Mouse (Mus musculus) neural tube, embryonic 12.5 days (tissue): ENCODE data around the gene Slc13a4. TPM values are rescaled to one million over a fixed set of nuclear protein-coding genes. Genes with fewer than 3 reads are reported as not detected.

Source experiments
- ATAC-seq: fragments of 200-750 bp; cut with Nextera tagmentation; 2 replicates; pipeline ENCODE4 v1.8.0; 2017; ENCODE audit warnings: low read depth, mild to moderate bottlenecking, moderate TSS enrichment, moderate library complexity; ENCODE audit not compliant: low FRiP score
- H3K27ac ChIP-seq: fragments of 300-500 bp; sonication (generic); 2 replicates; pipeline ENCODE4 v1.5.1; 2016
- H3K27me3 ChIP-seq: fragments of 300-500 bp; sonication (generic); replicated peaks from 2 replicates; pipeline ENCODE4 v1.6.1; 2016; ENCODE audit warnings: mild to moderate bottlenecking
- H3K36me3 ChIP-seq: fragments of 300-500 bp; sonication (generic); 2 replicates; pipeline ENCODE4 v1.6.1; 2016; ENCODE audit warnings: mild to moderate bottlenecking
- H3K4me1 ChIP-seq: fragments of 300-500 bp; sonication (generic); 2 replicates; pipeline ENCODE4 v1.6.1; 2016
- H3K4me2 ChIP-seq: fragments of 300-500 bp; sonication (generic); replicated peaks from 2 replicates; pipeline ENCODE4 v1.6.1; 2016; ENCODE audit warnings: mild to moderate bottlenecking
- H3K4me3 ChIP-seq: fragments of 300-500 bp; sonication (generic); 2 replicates; pipeline ENCODE4 v1.5.1; 2016
- H3K9ac ChIP-seq: fragments of 300-500 bp; sonication (generic); 2 replicates; pipeline ENCODE4 v1.6.1; 2016; ENCODE audit warnings: mild to moderate bottlenecking
- H3K9me3 ChIP-seq: fragments of 300-500 bp; sonication (generic); 2 replicates; pipeline ENCODE4 v1.6.1; 2016; ENCODE audit warnings: mild to moderate bottlenecking
- WGBS: fragments of 180-500 bp; shearing (Covaris S2); methylation state at CpG from one replicate; pipeline ENCODE4 v1.1.7; 2016; 5-methylcytosine and 5-hydroxymethylcytosine counted together
- polyA plus RNA-seq: library from polyadenylated mRNA; unstranded; fragments of >200 nt; fragmentation: Nextera tagmentation; extraction: Ambion mirVana; gene quantifications from 2 replicates; pipeline ENCODE4 v1.2.1, GENCODE M21; 2016

Gene Slc13a4
- polyA plus RNA-seq, 1 experiment from 2014 or later = 0.34 TPM

GRCm38 (mm10) chr6:35330834-35331233, 22.9 kb upstream of the Slc13a4 start:
- no peak for ATAC-seq
- Histone ChIP-seq H3K9me3 (no peaks in the 10 kb centered on the region), H3K36me3 (no peaks in the 10 kb centered on the region), H3K4me1 (no peaks in the 10 kb centered on the region), H3K27ac (no peak overlapping the region), H3K4me2 (no peak overlapping the region), H3K9ac (no peak overlapping the region), H3K4me3 (no peak overlapping the region), H3K27me3 (no peaks in the 10 kb centered on the region)
- WGBS = 69% methylated on average over 6 of the region's 6 CpGs

GRCm38 (mm10) chr6:35329956-35330355, 22.0 kb upstream of the Slc13a4 start:
- WGBS = 95% methylated on average over 12 of the region's 12 CpGs
- ATAC-seq = no peak

GRCm38 (mm10) chr6:35326111-35326515, 18.2 kb upstream of the Slc13a4 start, which contains the start of gene Fam180a:
Gene Fam180a (minus strand): TSS chr6:35326141.
- H3K4me2 ChIP-seq = no peak within 1 kb of the TSS
- H3K9ac ChIP-seq = no peak within 1 kb of the TSS
- no peaks in the 10 kb centered on the region for H3K36me3 ChIP-seq
- H3K4me1 ChIP-seq = no peaks in the 10 kb centered on the region
- no peak for ATAC-seq
- H3K4me3 ChIP-seq = no peak within 1 kb of the TSS
- H3K9me3 ChIP-seq = no peaks in the 10 kb centered on the region
- 90% methylated on average over 9 of the region's 9 CpGs for WGBS
- no peak within 1 kb of the TSS for H3K27ac ChIP-seq
- no peaks in the 10 kb centered on the region for H3K27me3 ChIP-seq

More at GRCm38 (mm10) chr6:35329956-35330355, 22.0 kb upstream of the Slc13a4 start:
- Histone ChIP-seq H3K4me3 (no peak overlapping the region), H3K9me3 (no peaks in the 10 kb centered on the region), H3K4me1 (no peaks in the 10 kb centered on the region), H3K27me3 (no peaks in the 10 kb centered on the region), H3K9ac (no peak overlapping the region), H3K4me2 (no peak overlapping the region), H3K27ac (no peak overlapping the region), H3K36me3 (no peaks in the 10 kb centered on the region)

- WGBS = 73% methylated on average over 9 of the region's 9 CpGs
- H3K4me3 ChIP-seq = no peak overlapping the region
- H3K27ac ChIP-seq = no peak overlapping the region
- no peak overlapping the region for H3K4me2 ChIP-seq
- no peak overlapping the region for H3K9ac ChIP-seq
- H3K9me3 ChIP-seq = no peaks in the 10 kb centered on the region
- no peaks in the 10 kb centered on the region for H3K4me1 ChIP-seq
- H3K36me3 ChIP-seq = no peaks in the 10 kb centered on the region
- ATAC-seq = no peak
- no peaks in the 10 kb centered on the region for H3K27me3 ChIP-seq
These were observed 16.4 kb upstream of the Slc13a4 start for GRCm38 (mm10) chr6:35324306-35324705.

DNA sequence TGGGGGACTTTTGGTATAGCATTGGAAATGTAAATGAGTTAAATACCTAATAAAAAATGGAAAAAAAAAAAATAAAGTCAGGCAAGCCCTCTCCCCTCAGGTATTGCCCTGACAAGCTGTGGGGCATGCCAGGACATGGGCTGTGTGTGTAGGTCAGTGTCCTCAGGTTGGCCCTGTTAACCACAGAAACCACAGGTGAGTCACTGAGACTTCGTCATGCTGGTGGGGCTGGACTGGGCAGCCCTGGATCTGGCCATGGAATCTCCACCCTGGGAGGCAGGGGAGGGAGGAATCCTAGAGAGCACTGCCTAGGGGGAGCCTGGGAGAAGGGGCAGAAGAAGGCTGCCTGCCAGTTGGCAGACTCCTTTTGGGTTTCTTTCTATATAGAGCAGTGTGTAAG, 15.1 kb upstream of the Slc13a4 start:
- 88% methylated on average over 1 of the region's 1 CpGs for WGBS
- no peak overlapping the region for H3K27ac ChIP-seq
- no peaks in the 10 kb centered on the region for H3K9me3 ChIP-seq
- H3K36me3 ChIP-seq = no peaks in the 10 kb centered on the region
- no peaks in the 10 kb centered on the region for H3K4me1 ChIP-seq
- no peaks in the 10 kb centered on the region for H3K27me3 ChIP-seq
- H3K4me3 ChIP-seq = no peak overlapping the region
- H3K4me2 ChIP-seq = no peak overlapping the region
- ATAC-seq = no peak
- no peak overlapping the region for H3K9ac ChIP-seq

- Histone ChIP-seq H3K4me3 (no peak overlapping the region), H3K27ac (no peak overlapping the region), H3K9me3 (no peaks in the 10 kb centered on the region), H3K4me1 (no peaks in the 10 kb centered on the region), H3K36me3 (no peaks in the 10 kb centered on the region), H3K9ac (no peak overlapping the region), H3K4me2 (no peak overlapping the region), H3K27me3 (no peaks in the 10 kb centered on the region)
- ATAC-seq = no peak
- 77% methylated on average over 4 of the region's 4 CpGs for WGBS
These were observed 13.2 kb upstream of the Slc13a4 start for GRCm38 (mm10) chr6:35321105-35321504.

- no peak overlapping the region for H3K4me2 ChIP-seq
- no peaks in the 10 kb centered on the region for H3K27me3 ChIP-seq
- H3K36me3 ChIP-seq = no peaks in the 10 kb centered on the region
- WGBS = 80% methylated on average over 6 of the region's 6 CpGs
- no peak overlapping the region for H3K27ac ChIP-seq
- ATAC-seq = no peak
- no peak overlapping the region for H3K9ac ChIP-seq
- H3K4me3 ChIP-seq = no peak overlapping the region
- H3K9me3 ChIP-seq = no peaks in the 10 kb centered on the region
- no peaks in the 10 kb centered on the region for H3K4me1 ChIP-seq
These were observed 11.9 kb upstream of the Slc13a4 start for GRCm38 (mm10) chr6:35319850-35320249.

- H3K4me2 ChIP-seq = no peak overlapping the region
- H3K9ac ChIP-seq = no peak overlapping the region
- H3K4me3 ChIP-seq = no peak overlapping the region
- H3K9me3 ChIP-seq = no peaks in the 10 kb centered on the region
- no peak overlapping the region for H3K27ac ChIP-seq
- no peaks in the 10 kb centered on the region for H3K36me3 ChIP-seq
- WGBS = 94% methylated on average over 8 of the region's 8 CpGs
- no peaks in the 10 kb centered on the region for H3K27me3 ChIP-seq
- no peaks in the 10 kb centered on the region for H3K4me1 ChIP-seq
- no peak for ATAC-seq
These were observed 5.6 kb upstream of the Slc13a4 start for GRCm38 (mm10) chr6:35313520-35313919.

DNA sequence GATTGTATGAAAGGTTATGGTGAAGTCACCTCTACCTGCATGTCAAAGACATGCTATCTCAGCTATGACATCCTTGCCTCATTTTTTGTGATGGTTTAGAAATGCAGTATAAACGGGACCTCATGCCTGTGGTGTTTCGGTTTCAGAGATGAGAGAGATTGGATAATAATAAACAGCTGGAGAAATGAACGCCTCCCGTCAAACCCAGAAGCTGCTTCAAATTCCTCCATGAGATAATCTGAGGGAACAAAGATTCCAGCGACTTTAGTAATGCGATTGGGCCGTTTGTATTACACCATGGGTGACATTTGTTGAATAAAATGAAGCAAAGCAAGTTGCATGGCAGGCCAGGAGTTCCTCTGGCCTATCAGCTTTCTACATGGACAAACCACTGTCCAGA, 1.5 kb upstream of the Slc13a4 start:
- no peak overlapping the region for H3K4me2 ChIP-seq
- no peaks in the 10 kb centered on the region for H3K27me3 ChIP-seq
- no peaks in the 10 kb centered on the region for H3K9me3 ChIP-seq
- 80% methylated on average over 7 of the region's 7 CpGs for WGBS
- no peaks in the 10 kb centered on the region for H3K4me1 ChIP-seq
- no peaks in the 10 kb centered on the region for H3K36me3 ChIP-seq
- ATAC-seq = no peak
- no peak overlapping the region for H3K9ac ChIP-seq
- H3K27ac ChIP-seq = no peak overlapping the region
- H3K4me3 ChIP-seq = no peak overlapping the region

DNA sequence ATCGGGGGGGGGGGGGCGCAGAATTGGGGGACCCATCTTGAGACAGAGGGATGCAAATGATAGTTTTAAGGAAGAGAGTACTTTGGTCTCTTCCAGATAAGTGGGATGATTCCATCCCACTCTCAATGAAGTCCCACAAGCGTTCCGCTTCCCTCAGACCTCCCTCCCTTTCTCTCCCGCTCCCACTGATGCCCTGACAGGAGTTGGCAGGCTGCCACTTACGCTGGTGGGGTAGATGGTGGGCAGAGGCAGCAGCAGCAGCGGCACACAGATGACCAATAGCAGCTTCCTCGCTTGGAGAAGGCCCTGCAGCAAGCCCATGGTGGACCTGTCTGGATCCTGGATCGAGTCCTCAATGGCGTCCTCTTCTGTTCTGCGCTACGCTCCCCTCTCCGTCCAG, 795 bp downstream of the Slc13a4 start:
- Histone ChIP-seq H3K4me1 (no peaks in the 10 kb centered on the region), H3K9ac (no peak overlapping the region), H3K4me3 (no peak overlapping the region), H3K27ac (no peak overlapping the region), H3K36me3 (no peaks in the 10 kb centered on the region), H3K27me3 (no peaks in the 10 kb centered on the region), H3K4me2 (no peak overlapping the region), H3K9me3 (no peaks in the 10 kb centered on the region)
- ATAC-seq = no peak
- WGBS = 84% methylated on average over 13 of the region's 13 CpGs

DNA sequence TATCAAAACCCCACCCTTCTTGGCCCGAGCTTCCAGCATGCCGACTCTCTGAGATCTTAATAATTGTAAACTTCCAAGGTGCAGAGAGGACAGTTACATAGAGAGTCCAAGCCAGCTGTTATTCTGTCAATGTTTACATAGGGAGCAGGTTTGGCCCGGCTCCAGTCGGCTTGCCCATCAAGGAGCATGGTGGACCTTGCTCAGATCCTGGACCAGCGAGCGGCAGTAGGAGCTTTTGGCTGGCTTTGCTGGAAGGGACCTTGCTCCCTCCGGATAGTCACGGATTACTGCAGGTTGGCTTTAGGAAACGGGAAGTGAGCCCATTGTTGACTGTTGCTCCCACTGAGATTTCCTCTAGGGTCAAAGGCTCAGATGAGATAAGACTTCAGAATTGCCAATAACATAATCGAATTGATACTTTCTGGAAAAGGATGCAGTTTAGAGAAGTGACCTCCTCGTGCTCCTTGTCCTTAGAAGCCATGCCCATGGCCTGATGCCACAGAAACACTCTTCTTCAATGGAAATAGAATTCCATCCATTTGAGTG, 4.5 kb downstream of the Slc13a4 start:
- Histone ChIP-seq H3K36me3 (no peaks in the 10 kb centered on the region), H3K27ac (no peak overlapping the region), H3K27me3 (no peaks in the 10 kb centered on the region), H3K4me2 (no peak overlapping the region), H3K4me3 (no peak overlapping the region), H3K9me3 (no peaks in the 10 kb centered on the region), H3K4me1 (no peaks in the 10 kb centered on the region), H3K9ac (no peak overlapping the region)
- WGBS = 88% methylated on average over 11 of the region's 11 CpGs
- no peak for ATAC-seq

DNA sequence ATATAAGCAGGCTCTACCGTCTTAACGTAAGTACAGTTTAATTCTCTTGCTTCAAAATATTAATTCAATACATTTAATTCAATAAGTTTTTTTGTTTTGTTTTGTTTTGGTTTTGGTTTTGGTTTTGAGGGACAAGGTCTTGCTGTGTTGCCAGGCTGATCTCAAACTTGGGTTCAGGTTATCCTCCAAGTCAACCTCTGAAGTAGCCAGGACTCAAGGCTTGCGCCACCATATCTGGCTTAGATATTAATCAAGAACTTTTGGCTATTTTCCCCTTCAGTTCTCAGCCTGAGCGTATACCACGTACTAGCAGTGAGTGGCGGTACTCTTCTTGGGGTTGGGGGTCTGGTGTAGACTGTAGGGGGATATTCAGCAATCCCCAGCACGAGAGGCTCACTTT, 5.3 kb downstream of the Slc13a4 start:
- H3K27ac ChIP-seq = no peak overlapping the region
- no peak for ATAC-seq
- WGBS = 97% methylated on average over 7 of the region's 7 CpGs

DNA sequence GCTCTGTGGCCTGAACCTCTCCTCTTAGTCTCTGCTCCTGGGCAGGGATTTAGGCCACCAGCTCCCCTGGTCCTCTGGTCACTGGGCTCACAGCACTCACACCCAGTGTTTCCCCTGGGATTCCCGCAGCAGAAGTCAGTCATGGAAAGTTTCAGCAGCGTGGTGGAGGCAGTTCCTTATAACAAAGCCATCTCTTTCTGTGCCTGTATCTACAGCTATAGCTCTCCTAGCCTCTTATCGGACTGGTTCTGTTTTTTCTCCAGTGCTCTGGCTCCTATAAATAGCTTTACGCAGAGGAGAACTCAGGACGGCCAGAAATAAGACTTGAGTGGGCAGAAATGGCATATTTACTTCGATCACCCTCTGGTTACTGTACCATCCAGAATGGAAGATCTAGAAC, 9.6 kb downstream of the Slc13a4 start:
- Histone ChIP-seq H3K9ac (no peak overlapping the region), H3K9me3 (no peaks in the 10 kb centered on the region), H3K36me3 (no peaks in the 10 kb centered on the region), H3K27ac (no peak overlapping the region), H3K4me1 (no peaks in the 10 kb centered on the region), H3K27me3 (no peaks in the 10 kb centered on the region), H3K4me3 (no peak overlapping the region), H3K4me2 (no peak overlapping the region)
- WGBS = 87% methylated on average over 6 of the region's 6 CpGs
- no peak for ATAC-seq

More for the DNA sequence above, 5.3 kb downstream of the Slc13a4 start:
- Histone ChIP-seq H3K4me2 (no peak overlapping the region), H3K27me3 (no peaks in the 10 kb centered on the region), H3K36me3 (no peaks in the 10 kb centered on the region), H3K4me3 (no peak overlapping the region), H3K4me1 (no peaks in the 10 kb centered on the region), H3K9me3 (no peaks in the 10 kb centered on the region), H3K9ac (no peak overlapping the region)
